9 mouse cellular contexts compared by ENCODE assay signal in genomic region chr15:77882297-77882696, GRCm38 (mm10). TPM values are rescaled to one million over a fixed set of nuclear protein-coding genes. Genes with fewer than 3 reads are reported as not detected.
A peak's percentile ranks its signal among the peaks of the same experiment; 100 is the strongest.
DNase-seq lines count a peak whose midpoint lies in the region; ATAC-seq lines count a peak whose summit lies in the region.
"Had no signal": no experiment of that assay in that cellular context is flagged by ENCODE, and none has a peak within 500 bp of the region (broad histone marks: within the 10 kb centered on the region; RNA-seq: fewer than 3 reads in every experiment).

No protein-coding gene starts in this region.

- no peak for ATAC-seq in kidney, embryonic 16.5 days (ENCODE audit: low FRiP score, low TSS enrichment)
- no peak for ATAC-seq in embryonic facial prominence, embryonic 11.5 days (replicated peaks; ENCODE audit: insufficient number of reproducible peaks, low FRiP score, low TSS enrichment, low read depth)
- no peak for ATAC-seq in liver, embryonic 12.5 days

- H3K4me2 ChIP-seq in kidney, embryonic 16.5 days (replicated peaks; ENCODE audit: low read depth, low read length): peak overlapping the region; percentile 40; the same call in 1 of the 2 replicates
- no peak overlapping the region for H3K4me2 ChIP-seq in embryonic facial prominence, embryonic 11.5 days (ENCODE audit: low read depth, low read length)
- H3K4me2 ChIP-seq in liver, embryonic 12.5 days: peak overlapping the region; percentile 40

- peak; percentile 6 for DNase-seq in adrenal gland, postnatal 14 days
- DNase-seq in adrenal gland, adult 8-10 months: no peak
- DNase-seq in kidney, postnatal 25 days: no peak
- DNase-seq in embryonic facial prominence, embryonic 11.5 days (ENCODE audit: low spot score): no peak
- no peak for DNase-seq in adrenal gland, postnatal 25 days
- no peak for DNase-seq in gastrocnemius, postnatal 36 days

- no peaks in the 10 kb centered on the region for H3K27me3 ChIP-seq in kidney, embryonic 16.5 days (ENCODE audit: insufficient read depth, low read length)
- no peaks in the 10 kb centered on the region for H3K27me3 ChIP-seq in embryonic facial prominence, embryonic 11.5 days (ENCODE audit: control insufficient read depth, insufficient read depth, low read length)
- H3K27me3 ChIP-seq in liver, embryonic 12.5 days (replicated peaks): no peaks in the 10 kb centered on the region; the same call in 1 of the 2 replicates

- WGBS in kidney, embryonic 16.5 days: 40% methylated on average over 6 of the region's 6 CpGs
- WGBS in embryonic facial prominence, embryonic 11.5 days: 53% methylated on average over 6 of the region's 6 CpGs
- WGBS in liver, embryonic 12.5 days (ENCODE audit: insufficient replicate concordance): 15% methylated on average over 6 of the region's 6 CpGs

- H3K9ac ChIP-seq in kidney, embryonic 16.5 days (replicated peaks; ENCODE audit: low read length): no peak overlapping the region; the same call in 1 of the 2 replicates
- no peak overlapping the region for H3K9ac ChIP-seq in embryonic facial prominence, embryonic 11.5 days (replicated peaks; ENCODE audit: low read length)
- peak overlapping the region; percentile 17; the same call in 1 of the 2 replicates for H3K9ac ChIP-seq in liver, embryonic 12.5 days

- intact Hi-C loops in gastrocnemius, postnatal 36 days (cut with DNase I): no loop called here

- H3K4me3 ChIP-seq in kidney, embryonic 16.5 days (ENCODE audit: low read length): no peak overlapping the region
- H3K4me3 ChIP-seq in embryonic facial prominence, embryonic 11.5 days (ENCODE audit: low read depth, low read length): no peak overlapping the region
- no peak overlapping the region for H3K4me3 ChIP-seq in liver, embryonic 12.5 days

- no peaks in the 10 kb centered on the region for H3K9me3 ChIP-seq in kidney, embryonic 16.5 days (ENCODE audit: low read length)
- H3K9me3 ChIP-seq in embryonic facial prominence, embryonic 11.5 days (replicated peaks; ENCODE audit: control insufficient read depth, low read length): no peaks in the 10 kb centered on the region
- H3K9me3 ChIP-seq in liver, embryonic 12.5 days (replicated peaks): no peaks in the 10 kb centered on the region

- H3K27ac ChIP-seq in kidney, embryonic 16.5 days (ENCODE audit: low read length): peak overlapping the region; percentile 98
- H3K27ac ChIP-seq in embryonic facial prominence, embryonic 11.5 days (replicated peaks; ENCODE audit: low read depth, low read length): 0 out of 2 replicates have a peak overlapping the region, but pooled peaks have one; percentile 3
- peak overlapping the region; percentile 73 for H3K27ac ChIP-seq in liver, embryonic 12.5 days
- H3K27ac ChIP-seq: hindbrain, postnatal 0 days had no signal

- no peaks in the 10 kb centered on the region for H3K36me3 ChIP-seq in kidney, embryonic 16.5 days (ENCODE audit: insufficient read depth, low read length)
- H3K36me3 ChIP-seq in embryonic facial prominence, embryonic 11.5 days (replicated peaks; ENCODE audit: control insufficient read depth, insufficient read depth, low read depth, low read length): no peaks in the 10 kb centered on the region
- no peaks in the 10 kb centered on the region for H3K36me3 ChIP-seq in liver, embryonic 12.5 days

- H3K4me1 ChIP-seq in kidney, embryonic 16.5 days (ENCODE audit: insufficient read depth, low read length): peaks cover 36% of the 10 kb centered on the region
- H3K4me1 ChIP-seq in embryonic facial prominence, embryonic 11.5 days (ENCODE audit: control insufficient read depth, insufficient read depth, low read length): peaks cover 9% of the 10 kb centered on the region; the same call in 1 of the 2 replicates
- peaks cover 60% of the 10 kb centered on the region for H3K4me1 ChIP-seq in liver, embryonic 12.5 days

RNA-seq across cellular contexts. Expression of gene Myh9, which starts 40.3 kb away (rescaled TPM):
- total RNA-seq in adrenal gland, postnatal 14 days (2021): 280 and 301 TPM in 2 replicates
- total RNA-seq in adrenal gland, adult 8-10 months (2022): 100 to 1,000 TPM; 304 to 366 (median 340) TPM
- 55.4 and 64.5 TPM in 2 replicates for polyA plus RNA-seq in kidney, embryonic 16.5 days (2015; fragmentation: Nextera tagmentation; extraction: Ambion mirVana)
- polyA plus RNA-seq in embryonic facial prominence, embryonic 11.5 days (2014; fragmentation: Nextera tagmentation; extraction: Ambion mirVana): 23.4 and 25.1 TPM in 2 replicates
- 32.5 and 34.2 TPM in 2 replicates for polyA plus RNA-seq in liver, embryonic 12.5 days (2016; fragmentation: Nextera tagmentation; extraction: Ambion mirVana)
- total RNA-seq in adrenal gland, postnatal 25 days (2021): 325 and 352 TPM in 2 replicates
- total RNA-seq in gastrocnemius, postnatal 36 days (2021): 10 to 100 TPM; 48.4 to 49.1 TPM

RNA-seq across cellular contexts. Expression of gene Txn2, which starts 46.5 kb away (rescaled TPM):
- total RNA-seq in adrenal gland, postnatal 14 days (2021): 430 and 443 TPM in 2 replicates
- 100 to 1,000 TPM; 548 to 745 (median 627) TPM for total RNA-seq in adrenal gland, adult 8-10 months (2022)
- 275 and 307 TPM in 2 replicates for polyA plus RNA-seq in kidney, embryonic 16.5 days (2015; fragmentation: Nextera tagmentation; extraction: Ambion mirVana)
- 239 and 248 TPM in 2 replicates for polyA plus RNA-seq in embryonic facial prominence, embryonic 11.5 days (2014; fragmentation: Nextera tagmentation; extraction: Ambion mirVana)
- 239 and 249 TPM in 2 replicates for polyA plus RNA-seq in liver, embryonic 12.5 days (2016; fragmentation: Nextera tagmentation; extraction: Ambion mirVana)
- 483 and 599 TPM in 2 replicates for total RNA-seq in adrenal gland, postnatal 25 days (2021)
- 100 to 1,000 TPM; 207 to 218 TPM for total RNA-seq in gastrocnemius, postnatal 36 days (2021)

Comparison
In these comparisons a context has a peak if more than half of its experiments do, and no peak if none do; other contexts are left out.
1. H3K27ac ChIP-seq: peak in every context shown above with its lines; median percentile 98 in kidney, embryonic 16.5 days; 73 in liver, embryonic 12.5 days; 3 in embryonic facial prominence, embryonic 11.5 days.